Mouse (Mus musculus): ENCODE data around the gene Pin1. TPM values are rescaled to one million over a fixed set of nuclear protein-coding genes. Genes with fewer than 3 reads are reported as not detected.
A peak's percentile ranks its signal among the peaks of the same experiment; 100 is the strongest.

The Pin1 gene
- total and polyA plus RNA-seq, 2 experiments: 7.4 to 9.0 TPM

DNA sequence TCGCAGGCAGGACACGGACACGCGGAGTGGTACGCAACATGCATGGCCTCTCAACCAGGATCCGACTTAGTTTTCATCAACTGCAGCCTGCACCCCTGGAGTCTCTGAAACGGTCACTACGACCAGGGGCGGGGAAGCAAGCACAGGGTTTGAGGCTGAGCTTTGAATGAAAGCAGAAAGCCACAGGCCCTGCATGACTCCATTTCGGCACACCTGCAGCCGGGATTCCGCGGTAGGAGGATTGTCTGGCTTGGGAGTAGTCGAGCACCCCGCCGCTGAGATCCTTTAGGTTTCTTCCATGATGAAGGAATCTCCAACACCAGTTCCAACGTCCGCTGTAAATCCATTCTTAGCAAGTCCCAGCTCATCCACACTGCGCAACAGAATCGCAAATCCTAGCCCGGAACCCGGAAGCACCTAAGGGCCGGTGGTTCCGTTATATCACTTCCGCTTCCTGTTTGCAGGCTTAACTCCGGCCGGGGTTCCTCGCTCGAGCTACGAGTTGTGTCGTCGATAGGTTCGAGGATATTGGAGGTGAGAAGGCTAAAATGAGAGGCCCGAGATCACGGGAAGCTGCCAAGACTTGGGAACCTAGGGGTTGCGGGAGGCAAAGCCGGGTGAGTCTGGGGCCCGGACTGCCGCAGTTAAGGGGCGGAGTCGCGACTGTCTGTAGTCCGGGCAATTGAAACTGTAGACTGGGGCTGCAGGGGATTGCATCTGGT lies 7.4 kb upstream of the Pin1 start, which contains the start of gene Fbxl12:
Gene Fbxl12 (minus strand): TSS at position 408 of the 722 bp plus-strand sequence.
- Histone ChIP-seq H3K27me3 (ENCODE audit: control insufficient read depth, insufficient read depth, low read length) (no peaks in the 10 kb centered on the region), H3K4me1 (ENCODE audit: control insufficient read depth, insufficient read depth, low read length) (peaks cover 14% of the 10 kb centered on the region), H3K4me3 (ENCODE audit: insufficient read depth, low read depth, low read length) (peak within 1 kb of the TSS; percentile 77), H3K9ac (ENCODE audit: low read depth, low read length) (peak within 1 kb of the TSS; percentile 85), H3K27ac (replicated peaks; ENCODE audit: insufficient read depth, low read depth, low read length) (peak within 1 kb of the TSS; percentile 75), H3K79me2 (ENCODE audit: control insufficient read depth, insufficient read depth, low read length) (peaks cover 11% of the 10 kb centered on the region), H3K36me3 (ENCODE audit: control insufficient read depth, insufficient read depth, low read length) (0 out of 2 replicates have a peak, but pooled peaks cover 1% of the 10 kb centered on the region)
- peak; percentile 83 for DNase-seq (ENCODE audit: extremely low read depth, low read depth, low spot score)
- WGBS: under 1% methylated on average over 43 of the region's 43 CpGs
- TF ChIP-seq CTCF (IDR thresholded peaks at IDR 0.05; ENCODE audit: low read depth, low read length) (no peak), POLR2A (IDR thresholded peaks at IDR 0.05; ENCODE audit: extremely low read depth, insufficient read depth, low read length) (peak; percentile 63; the same call in 1 of the 2 replicates)

DNA sequence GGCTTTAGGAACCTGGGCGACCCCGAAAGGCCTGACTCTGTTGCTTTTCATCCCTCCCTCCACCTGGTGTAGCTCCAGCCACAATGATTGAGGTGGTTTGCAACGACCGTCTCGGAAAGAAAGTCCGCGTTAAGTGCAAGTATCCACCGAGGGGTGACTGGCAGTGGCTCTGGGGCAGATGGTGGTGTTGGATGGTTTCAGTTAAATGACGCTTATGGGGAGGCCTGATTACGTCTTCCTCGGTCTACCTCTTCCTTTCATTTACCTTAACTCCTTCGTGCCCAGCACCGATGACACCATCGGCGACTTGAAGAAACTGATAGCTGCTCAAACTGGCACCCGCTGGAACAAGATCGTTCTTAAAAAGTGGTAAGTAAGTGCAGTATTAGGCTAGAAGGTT lies 6.8 kb upstream of the Pin1 start:
- DNase-seq (ENCODE audit: extremely low read depth, low read depth, low spot score): peak; percentile 21
- WGBS: 2% methylated on average over 17 of the region's 17 CpGs

GRCm38 (mm10) chr9:20652260-20652658 lies 364 bp downstream of the Pin1 start:
- WGBS: under 1% methylated on average over 25 of the region's 25 CpGs
- Histone ChIP-seq H3K36me3 (ENCODE audit: control insufficient read depth, insufficient read depth, low read length) (no peaks in the 10 kb centered on the region), H3K27ac (replicated peaks; ENCODE audit: insufficient read depth, low read depth, low read length) (no peak overlapping the region), H3K79me2 (ENCODE audit: control insufficient read depth, insufficient read depth, low read length) (peaks cover 27% of the 10 kb centered on the region), H3K4me3 (ENCODE audit: insufficient read depth, low read depth, low read length) (peak overlapping the region; percentile 77), H3K9ac (ENCODE audit: low read depth, low read length) (peak overlapping the region; percentile 71), H3K27me3 (ENCODE audit: control insufficient read depth, insufficient read depth, low read length) (no peaks in the 10 kb centered on the region), H3K4me1 (ENCODE audit: control insufficient read depth, insufficient read depth, low read length) (peaks cover 12% of the 10 kb centered on the region)
- TF ChIP-seq POLR2A (IDR thresholded peaks at IDR 0.05; ENCODE audit: extremely low read depth, insufficient read depth, low read length) (no peak), CTCF (IDR thresholded peaks at IDR 0.05; ENCODE audit: low read depth, low read length) (no peak)
- no peak for DNase-seq (ENCODE audit: extremely low read depth, low read depth, low spot score)

More for the DNA sequence above, 6.8 kb upstream of the Pin1 start:
- Histone ChIP-seq H3K9ac (ENCODE audit: low read depth, low read length) (peak overlapping the region; percentile 85), H3K36me3 (ENCODE audit: control insufficient read depth, insufficient read depth, low read length) (0 out of 2 replicates have a peak, but pooled peaks cover 1% of the 10 kb centered on the region), H3K27me3 (ENCODE audit: control insufficient read depth, insufficient read depth, low read length) (no peaks in the 10 kb centered on the region), H3K79me2 (ENCODE audit: control insufficient read depth, insufficient read depth, low read length) (peaks cover 11% of the 10 kb centered on the region), H3K4me1 (ENCODE audit: control insufficient read depth, insufficient read depth, low read length) (peaks cover 14% of the 10 kb centered on the region), H3K4me3 (ENCODE audit: insufficient read depth, low read depth, low read length) (peak overlapping the region; percentile 77), H3K27ac (replicated peaks; ENCODE audit: insufficient read depth, low read depth, low read length) (peak overlapping the region; percentile 75)
- TF ChIP-seq CTCF (IDR thresholded peaks at IDR 0.05; ENCODE audit: low read depth, low read length) (no peak), POLR2A (IDR thresholded peaks at IDR 0.05; ENCODE audit: extremely low read depth, insufficient read depth, low read length) (no peak)

GRCm38 (mm10) chr9:20653859-20654258 lies 2.0 kb downstream of the Pin1 start:
- TF ChIP-seq CTCF (IDR thresholded peaks at IDR 0.05; ENCODE audit: low read depth, low read length): no peak
- no peak for TF ChIP-seq POLR2A (IDR thresholded peaks at IDR 0.05; ENCODE audit: extremely low read depth, insufficient read depth, low read length)
- Histone ChIP-seq H3K9ac (ENCODE audit: low read depth, low read length) (no peak overlapping the region), H3K27me3 (ENCODE audit: control insufficient read depth, insufficient read depth, low read length) (no peaks in the 10 kb centered on the region), H3K79me2 (ENCODE audit: control insufficient read depth, insufficient read depth, low read length) (peaks cover 27% of the 10 kb centered on the region), H3K27ac (replicated peaks; ENCODE audit: insufficient read depth, low read depth, low read length) (no peak overlapping the region), H3K36me3 (ENCODE audit: control insufficient read depth, insufficient read depth, low read length) (no peaks in the 10 kb centered on the region), H3K4me1 (ENCODE audit: control insufficient read depth, insufficient read depth, low read length) (peaks cover 16% of the 10 kb centered on the region), H3K4me3 (ENCODE audit: insufficient read depth, low read depth, low read length) (no peak overlapping the region)
- no peak for DNase-seq (ENCODE audit: extremely low read depth, low read depth, low spot score)
- 93% methylated on average over 3 of the region's 3 CpGs for WGBS

GRCm38 (mm10) chr9:20657546-20657945 lies 5.7 kb downstream of the Pin1 start:
- 49% methylated on average over 3 of the region's 3 CpGs for WGBS
- peaks cover 10% of the 10 kb centered on the region for H3K4me1 ChIP-seq (ENCODE audit: control insufficient read depth, insufficient read depth, low read length)
- H3K36me3 ChIP-seq (ENCODE audit: control insufficient read depth, insufficient read depth, low read length): no peaks in the 10 kb centered on the region; the same call in 1 of the 2 replicates
- no peak overlapping the region for H3K27ac ChIP-seq (replicated peaks; ENCODE audit: insufficient read depth, low read depth, low read length)
- TF ChIP-seq POLR2A (IDR thresholded peaks at IDR 0.05; ENCODE audit: extremely low read depth, insufficient read depth, low read length) (no peak), CTCF (IDR thresholded peaks at IDR 0.05; ENCODE audit: low read depth, low read length) (no peak)
- DNase-seq (ENCODE audit: extremely low read depth, low read depth, low spot score): peak; percentile 23
- H3K27me3 ChIP-seq (ENCODE audit: control insufficient read depth, insufficient read depth, low read length): no peaks in the 10 kb centered on the region
- peaks cover 21% of the 10 kb centered on the region for H3K79me2 ChIP-seq (ENCODE audit: control insufficient read depth, insufficient read depth, low read length)
- H3K9ac ChIP-seq (ENCODE audit: low read depth, low read length): no peak overlapping the region
- H3K4me3 ChIP-seq (ENCODE audit: insufficient read depth, low read depth, low read length): no peak overlapping the region

DNA sequence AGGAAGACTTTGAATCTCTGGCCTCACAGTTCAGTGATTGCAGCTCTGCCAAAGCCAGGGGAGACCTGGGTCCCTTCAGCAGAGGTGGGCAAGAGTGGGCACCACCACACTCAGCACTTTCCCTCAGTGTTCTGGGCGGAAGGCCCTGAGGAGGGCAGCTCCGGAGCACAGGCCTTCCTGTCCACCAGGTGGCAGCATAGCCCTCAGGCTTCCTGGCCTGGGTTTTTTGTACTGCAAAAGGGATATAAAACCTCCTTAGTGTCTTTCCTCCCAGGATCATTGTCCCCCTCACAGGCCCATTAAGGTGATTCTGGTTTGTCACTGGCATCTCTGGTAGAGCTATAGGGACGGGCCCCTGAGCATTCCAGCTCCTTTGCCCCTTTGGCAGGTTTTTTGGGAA lies 10.4 kb downstream of the Pin1 start:
- no peak overlapping the region for H3K9ac ChIP-seq (ENCODE audit: low read depth, low read length)
- WGBS: 70% methylated on average over 3 of the region's 3 CpGs
- TF ChIP-seq CTCF (IDR thresholded peaks at IDR 0.05; ENCODE audit: low read depth, low read length): peak; percentile 90
- TF ChIP-seq POLR2A (IDR thresholded peaks at IDR 0.05; ENCODE audit: extremely low read depth, insufficient read depth, low read length): no peak
- H3K4me1 ChIP-seq (ENCODE audit: control insufficient read depth, insufficient read depth, low read length): peaks cover 3% of the 10 kb centered on the region; the same call in 1 of the 2 replicates
- no peaks in the 10 kb centered on the region; the same call in 1 of the 2 replicates for H3K36me3 ChIP-seq (ENCODE audit: control insufficient read depth, insufficient read depth, low read length)
- H3K4me3 ChIP-seq (ENCODE audit: insufficient read depth, low read depth, low read length): no peak overlapping the region
- H3K27me3 ChIP-seq (ENCODE audit: control insufficient read depth, insufficient read depth, low read length): no peaks in the 10 kb centered on the region
- DNase-seq (ENCODE audit: extremely low read depth, low read depth, low spot score): peak; percentile 21
- H3K79me2 ChIP-seq (ENCODE audit: control insufficient read depth, insufficient read depth, low read length): no peaks in the 10 kb centered on the region
- no peak overlapping the region for H3K27ac ChIP-seq (replicated peaks; ENCODE audit: insufficient read depth, low read depth, low read length)
